Mouse (Mus musculus) lung, postnatal 14 days (tissue): ENCODE measurements around the gene Igsf1.

Experiments used
- DNase-seq: peaks from one replicate; pipeline ENCODE4 v3.0.0; 2021

Gene Igsf1

GRCm38 (mm10) chrX:49797213-49798019, at the start of gene Igsf1:
Gene Igsf1, minus strand, starts transcription at chrX:49797749.
- peak; percentile 9 for DNase-seq

- no peak for DNase-seq
Measured at GRCm38 (mm10) chrX:49770828-49771227, 26.7 kb downstream of the Igsf1 start.

GRCm38 (mm10) chrX:49745192-49745591, 52.4 kb downstream of the Igsf1 start:
- no peak for DNase-seq

- no peak for DNase-seq
Measured at GRCm38 (mm10) chrX:49734959-49735358, 62.6 kb downstream of the Igsf1 start, which contains the start of gene Olfr1321. Gene Olfr1321, minus strand, starts transcription at chrX:49735059.
